Mouse (Mus musculus) ES-Bruce4 (cell line): ENCODE data around the gene Ptpn22.

Experiments used
- CTCF ChIP-seq: IDR thresholded peaks from one replicate; pipeline ENCODE4 v1.8.1; 2011; ENCODE audit warnings: low read depth, low read length
- EP300 ChIP-seq: IDR thresholded peaks from 2 replicates; pipeline ENCODE4 v1.6.1; 2011; ENCODE audit warnings: low read depth, low read length; ENCODE audit not compliant: insufficient read depth
- POLR2A ChIP-seq: IDR thresholded peaks from one replicate; pipeline ENCODE4 v1.8.1; 2011; ENCODE audit warnings: low read length; ENCODE audit not compliant: insufficient read depth

- no peak for TF ChIP-seq CTCF
- no peak for TF ChIP-seq POLR2A
- TF ChIP-seq EP300, result no peak
Observed at GRCm38 (mm10) chr3:103864200-103864599, 4.6 kb downstream of the Ptpn22 start.
